Mouse (Mus musculus) liver, embryonic 15.5 days (tissue): Measurements from ENCODE around the gene Fbxo42. TPM values are rescaled to one million over a fixed set of nuclear protein-coding genes. Genes with fewer than 3 reads are reported as not detected.
A peak's percentile ranks its signal among the peaks of the same experiment; 100 is the strongest.

Experiments used
- ATAC-seq: fragments of 200-750 bp; cut with Nextera tagmentation; 2 replicates; pipeline ENCODE4 v1.8.0; 2017; ENCODE audit warnings: moderate number of reproducible peaks, mild to moderate bottlenecking, moderate library complexity; ENCODE audit not compliant: insufficient read depth
- H3K27ac ChIP-seq: fragments of 300-500 bp; sonication (generic); replicated peaks from 2 replicates; pipeline ENCODE4 v1.5.1; 2015; ENCODE audit warnings: mild to moderate bottlenecking, inconsistent platforms
- H3K27me3 ChIP-seq: fragments of 300-500 bp; sonication (generic); 2 replicates; pipeline ENCODE4 v1.6.1; 2015; ENCODE audit warnings: mild to moderate bottlenecking, inconsistent platforms
- H3K36me3 ChIP-seq: fragments of 300-500 bp; sonication (generic); replicated peaks from 2 replicates; pipeline ENCODE4 v1.6.1; 2015; ENCODE audit warnings: moderate library complexity, mild to moderate bottlenecking, inconsistent platforms
- H3K4me1 ChIP-seq: fragments of 300-500 bp; sonication (generic); replicated peaks from 2 replicates; pipeline ENCODE4 v1.6.1; 2015; ENCODE audit warnings: inconsistent platforms
- H3K4me2 ChIP-seq: fragments of 300-500 bp; sonication (generic); 2 replicates; pipeline ENCODE4 v1.6.1; 2015; ENCODE audit warnings: moderate library complexity, mild to moderate bottlenecking, inconsistent platforms
- H3K4me3 ChIP-seq: fragments of 300-500 bp; sonication (generic); replicated peaks from 2 replicates; pipeline ENCODE4 v1.5.1; 2015; ENCODE audit warnings: mild to moderate bottlenecking, inconsistent platforms
- H3K9ac ChIP-seq: fragments of 300-500 bp; sonication (generic); 2 replicates; pipeline ENCODE4 v1.6.1; 2015; ENCODE audit warnings: moderate library complexity, mild to moderate bottlenecking, inconsistent platforms
- H3K9me3 ChIP-seq: fragments of 300-500 bp; sonication (generic); replicated peaks from 2 replicates; pipeline ENCODE4 v1.6.1; 2016; ENCODE audit warnings: inconsistent platforms
- WGBS: fragments of 180-500 bp; shearing (Covaris S2); methylation state at CpG from one replicate; pipeline ENCODE4 v1.1.7; 2015; ENCODE audit warnings: mixed read lengths; ENCODE audit not compliant: insufficient replicate concordance; 5-methylcytosine and 5-hydroxymethylcytosine counted together
- polyA plus RNA-seq: library from polyadenylated mRNA; unstranded; fragments of >200 nt; fragmentation: Nextera tagmentation; extraction: Ambion mirVana; gene quantifications from 2 replicates; pipeline ENCODE4 v1.2.1, GENCODE M21; 2015

Fbxo42 gene
- polyA plus RNA-seq, 1 experiment from 2014 or later: 17.9 TPM

DNA sequence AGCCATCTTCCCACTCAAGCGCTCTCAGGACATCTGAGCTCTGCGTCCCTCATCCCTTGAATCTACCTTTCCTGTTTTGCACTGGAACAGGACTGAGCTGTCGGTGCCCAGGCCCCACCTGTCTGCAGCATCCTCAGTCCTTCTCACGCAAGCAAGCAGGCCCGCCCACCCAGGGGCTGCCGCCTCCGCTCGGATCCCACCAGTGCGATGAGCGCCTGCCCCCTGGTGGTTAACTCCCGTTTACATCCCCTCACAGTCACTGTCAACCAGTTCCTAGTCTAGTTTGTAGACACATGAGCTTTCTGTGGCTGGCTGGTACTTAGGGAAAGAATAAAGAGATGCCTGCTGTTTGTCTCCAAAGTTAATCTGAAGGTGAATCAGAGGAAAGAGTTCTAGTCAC, 27.0 kb upstream of the Fbxo42 start:
- 41% methylated on average over 11 of the region's 11 CpGs for WGBS
- Histone ChIP-seq H3K27me3 (no peaks in the 10 kb centered on the region), H3K9ac (no peak overlapping the region), H3K36me3 (peaks cover 48% of the 10 kb centered on the region), H3K9me3 (no peaks in the 10 kb centered on the region), H3K4me3 (no peak overlapping the region), H3K27ac (no peak overlapping the region), H3K4me2 (no peak overlapping the region), H3K4me1 (peaks cover 46% of the 10 kb centered on the region)
- ATAC-seq: 0 out of 2 replicates have a peak, but pooled peaks have one; percentile 12

DNA sequence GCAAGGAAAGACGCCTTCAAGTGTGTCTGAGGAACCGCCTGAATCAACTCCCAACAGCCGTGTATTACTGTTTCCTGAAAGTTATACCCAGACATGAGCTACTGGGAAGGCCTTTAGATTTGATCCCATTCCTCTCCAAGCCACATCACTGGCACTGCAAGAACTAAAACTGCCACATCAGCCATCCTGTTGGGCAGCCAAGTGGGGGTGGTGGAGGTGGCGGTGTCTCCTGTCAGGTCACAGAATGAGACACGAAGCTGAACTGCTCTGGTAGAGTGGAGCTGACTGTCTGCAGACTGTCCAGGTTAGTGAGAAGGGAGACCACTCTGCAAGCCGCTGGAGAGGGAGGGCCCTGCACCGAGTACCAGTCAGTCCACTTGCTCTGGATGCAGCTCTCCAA, 25.1 kb upstream of the Fbxo42 start:
- Histone ChIP-seq H3K36me3 (peaks cover 28% of the 10 kb centered on the region), H3K4me1 (peaks cover 49% of the 10 kb centered on the region), H3K4me3 (no peak overlapping the region), H3K9ac (no peak overlapping the region), H3K27me3 (no peaks in the 10 kb centered on the region), H3K4me2 (no peak overlapping the region), H3K9me3 (no peaks in the 10 kb centered on the region), H3K27ac (no peak overlapping the region)
- 70% methylated on average over 7 of the region's 7 CpGs for WGBS
- no peak for ATAC-seq

DNA sequence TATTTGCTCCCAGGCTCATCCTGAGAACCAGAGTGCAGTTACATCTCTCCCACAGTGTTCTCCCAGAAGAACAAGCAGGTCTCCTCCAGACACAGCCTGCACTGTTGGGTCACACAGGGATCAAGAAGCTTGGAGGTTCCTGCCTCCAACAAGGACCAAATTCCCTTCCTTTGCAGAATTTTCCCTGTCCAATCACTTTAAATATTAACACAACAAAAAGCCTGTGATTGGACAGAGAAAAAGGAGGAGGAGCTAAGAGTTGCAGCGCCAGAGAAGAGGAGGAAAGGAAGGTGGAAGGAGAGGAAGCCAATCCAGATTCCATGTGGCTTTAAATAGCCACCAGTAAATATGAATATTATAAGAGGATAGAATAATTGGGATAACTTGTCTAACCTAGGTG, 24.6 kb upstream of the Fbxo42 start:
- no peak overlapping the region for H3K4me2 ChIP-seq
- 31% methylated on average over 1 of the region's 1 CpGs for WGBS
- H3K36me3 ChIP-seq: peaks cover 24% of the 10 kb centered on the region
- peaks cover 49% of the 10 kb centered on the region for H3K4me1 ChIP-seq
- no peak overlapping the region for H3K9ac ChIP-seq
- no peak for ATAC-seq
- no peaks in the 10 kb centered on the region for H3K9me3 ChIP-seq
- H3K27ac ChIP-seq: no peak overlapping the region
- no peak overlapping the region for H3K4me3 ChIP-seq
- no peaks in the 10 kb centered on the region for H3K27me3 ChIP-seq

DNA sequence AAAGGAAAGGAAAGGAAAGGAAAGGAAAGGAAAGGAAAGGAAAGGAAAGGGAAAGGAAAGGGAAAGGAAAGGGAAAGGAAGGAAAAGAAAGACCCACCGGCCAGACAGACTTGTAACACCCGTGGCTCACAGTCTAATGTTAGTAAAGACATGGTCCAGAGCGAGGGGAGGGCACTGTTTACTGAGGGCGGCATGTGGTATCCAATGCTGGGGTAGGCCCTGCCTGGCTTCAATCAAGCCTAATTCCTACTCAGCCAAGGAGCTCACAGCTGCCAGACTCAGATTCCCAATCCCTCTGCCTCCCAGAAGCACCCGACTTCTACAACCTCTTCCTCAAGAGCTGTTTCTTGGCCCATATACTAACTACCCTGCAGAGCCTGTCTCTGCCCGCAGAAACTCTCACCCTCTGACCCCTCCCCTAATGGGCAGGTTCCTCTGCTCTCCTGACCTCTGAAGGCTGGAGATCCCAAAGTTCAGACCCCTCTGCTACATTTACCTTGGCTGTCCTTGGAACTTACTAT, 18.5 kb upstream of the Fbxo42 start:
- 63% methylated on average over 6 of the region's 6 CpGs for WGBS
- H3K4me3 ChIP-seq: no peak overlapping the region
- ATAC-seq: no peak
- no peak overlapping the region; the same call in 1 of the 2 replicates for H3K4me2 ChIP-seq
- H3K9me3 ChIP-seq: no peaks in the 10 kb centered on the region
- H3K36me3 ChIP-seq: no peaks in the 10 kb centered on the region; the same call in 1 of the 2 replicates
- no peaks in the 10 kb centered on the region for H3K27me3 ChIP-seq
- peaks cover 41% of the 10 kb centered on the region for H3K4me1 ChIP-seq
- H3K9ac ChIP-seq: no peak overlapping the region
- H3K27ac ChIP-seq: peak overlapping the region; percentile 61; the same call in 1 of the 2 replicates

DNA sequence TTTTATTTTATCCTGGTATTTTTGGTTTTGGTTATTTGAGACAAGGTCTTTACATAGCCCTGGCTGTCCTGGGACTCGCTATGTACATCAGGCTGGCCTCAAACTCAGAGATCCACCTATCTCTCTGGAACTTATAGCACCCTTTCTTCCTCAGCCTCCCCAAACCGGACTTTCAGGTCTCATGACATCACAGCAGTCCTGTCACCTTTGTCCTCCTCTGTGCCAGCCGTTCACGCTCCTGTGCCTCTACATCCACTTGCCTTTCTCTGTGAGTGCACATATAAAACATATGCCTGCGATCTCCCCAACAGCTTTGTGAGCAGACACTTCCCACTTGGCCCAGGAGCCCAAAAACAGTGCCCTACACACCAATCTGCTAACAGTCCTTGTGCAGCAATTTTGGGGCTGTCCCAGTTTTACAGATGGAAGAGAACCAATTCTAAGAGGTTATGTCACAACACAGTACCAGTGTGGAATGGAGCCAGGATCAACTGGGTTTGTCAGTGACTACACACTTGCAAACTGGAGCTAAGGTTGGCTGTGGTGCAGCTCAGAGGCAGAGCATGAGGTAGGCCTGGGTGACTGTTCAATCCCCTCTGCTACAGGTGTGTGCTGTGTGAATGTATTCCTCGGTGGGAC, 16.9 kb upstream of the Fbxo42 start:
- Histone ChIP-seq H3K4me1 (peaks cover 49% of the 10 kb centered on the region), H3K36me3 (no peaks in the 10 kb centered on the region; the same call in 1 of the 2 replicates), H3K9me3 (no peaks in the 10 kb centered on the region), H3K4me3 (no peak overlapping the region), H3K27ac (peak overlapping the region; percentile 78), H3K9ac (no peak overlapping the region), H3K27me3 (no peaks in the 10 kb centered on the region), H3K4me2 (peak overlapping the region; percentile 27)
- WGBS: 77% methylated on average over 6 of the region's 6 CpGs
- ATAC-seq: peak; percentile 29; the same call in 1 of the 2 replicates

DNA sequence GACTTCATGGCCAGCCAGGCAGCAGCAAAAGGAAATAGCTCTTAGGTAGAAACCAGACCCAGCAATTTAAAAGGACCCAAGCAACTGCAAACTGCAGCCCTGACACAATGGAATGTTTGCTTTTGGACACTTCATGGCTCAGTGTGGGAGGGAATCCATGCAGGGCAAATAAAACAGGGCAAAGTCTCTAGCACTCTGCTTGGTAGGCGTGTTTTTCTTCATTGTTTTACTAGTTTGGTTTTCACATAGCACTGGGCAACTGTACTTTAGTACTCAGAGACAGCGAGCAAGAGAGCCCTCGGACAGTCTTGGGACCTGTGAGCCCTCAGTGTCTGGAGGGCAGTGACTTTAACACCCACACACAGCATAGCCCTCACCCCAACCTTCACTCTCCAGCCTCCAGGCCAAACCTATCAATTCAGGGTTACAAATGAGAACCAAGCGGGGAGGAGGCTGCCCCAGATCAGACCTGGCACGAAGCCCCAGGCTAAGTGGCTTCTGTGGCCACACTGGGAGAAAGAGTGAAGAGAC, 16.1 kb upstream of the Fbxo42 start:
- H3K4me1 ChIP-seq: peaks cover 54% of the 10 kb centered on the region
- H3K9ac ChIP-seq: no peak overlapping the region
- no peak overlapping the region for H3K4me3 ChIP-seq
- H3K27ac ChIP-seq: peak overlapping the region; percentile 78
- H3K4me2 ChIP-seq: peak overlapping the region; percentile 30
- peaks cover 2% of the 10 kb centered on the region; the same call in 1 of the 2 replicates for H3K36me3 ChIP-seq
- H3K9me3 ChIP-seq: no peaks in the 10 kb centered on the region
- H3K27me3 ChIP-seq: no peaks in the 10 kb centered on the region
- ATAC-seq: peak; percentile 72
- 74% methylated on average over 5 of the region's 5 CpGs for WGBS

DNA sequence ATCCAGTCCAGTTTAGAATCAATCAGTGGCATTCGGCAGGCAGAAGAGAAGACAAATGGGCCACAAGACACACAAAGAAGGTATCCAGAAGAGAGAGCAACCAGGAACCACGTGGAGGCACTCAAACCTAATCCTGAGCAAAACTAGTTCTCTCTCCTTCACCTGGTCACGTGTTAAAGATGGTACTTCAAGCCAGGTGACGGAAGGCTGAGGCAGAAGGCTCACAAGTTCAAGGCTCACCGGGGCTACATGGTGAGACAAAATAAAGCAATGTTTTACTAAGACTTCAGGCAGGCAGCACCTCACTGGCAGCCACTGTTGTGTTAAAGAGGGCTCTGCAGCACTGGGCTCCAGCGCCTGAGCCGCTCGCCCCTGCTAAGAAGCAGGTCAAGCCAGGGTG, 15.5 kb upstream of the Fbxo42 start:
- peak overlapping the region; percentile 73 for H3K27ac ChIP-seq
- peaks cover 60% of the 10 kb centered on the region for H3K4me1 ChIP-seq
- no peaks in the 10 kb centered on the region for H3K27me3 ChIP-seq
- no peak overlapping the region for H3K9ac ChIP-seq
- 0 out of 2 replicates have a peak, but pooled peaks cover 2% of the 10 kb centered on the region for H3K36me3 ChIP-seq
- no peak for ATAC-seq
- no peak overlapping the region for H3K4me3 ChIP-seq
- peak overlapping the region; percentile 30 for H3K4me2 ChIP-seq
- no peaks in the 10 kb centered on the region for H3K9me3 ChIP-seq
- WGBS: 74% methylated on average over 8 of the region's 8 CpGs

DNA sequence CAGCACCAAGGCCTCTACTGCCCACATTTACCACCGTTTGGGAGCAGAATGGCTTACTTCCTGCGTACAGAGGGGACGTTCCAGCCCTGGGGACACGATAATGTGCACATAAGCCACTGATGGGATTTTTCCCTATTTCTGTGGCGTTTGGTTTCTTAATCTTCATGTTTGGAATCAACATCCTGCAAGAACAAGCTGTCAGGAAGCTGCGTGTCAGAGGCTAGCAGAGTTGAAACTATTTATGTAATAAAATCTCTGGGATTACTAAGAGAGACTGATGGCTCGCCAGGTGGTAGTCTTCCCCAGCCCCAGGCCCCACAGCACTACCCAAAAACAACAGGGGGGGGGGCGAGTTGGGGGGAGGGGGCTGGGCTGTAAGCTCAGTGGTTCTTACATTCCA, 14.5 kb upstream of the Fbxo42 start:
- H3K4me3 ChIP-seq: no peak overlapping the region
- H3K27ac ChIP-seq: peak overlapping the region; percentile 73
- no peak for ATAC-seq
- WGBS: 63% methylated on average over 8 of the region's 8 CpGs
- no peaks in the 10 kb centered on the region for H3K27me3 ChIP-seq
- H3K9ac ChIP-seq: no peak overlapping the region
- H3K4me2 ChIP-seq: peak overlapping the region; percentile 30
- H3K4me1 ChIP-seq: peaks cover 70% of the 10 kb centered on the region
- no peaks in the 10 kb centered on the region for H3K9me3 ChIP-seq
- 0 out of 2 replicates have a peak, but pooled peaks cover 2% of the 10 kb centered on the region for H3K36me3 ChIP-seq

DNA sequence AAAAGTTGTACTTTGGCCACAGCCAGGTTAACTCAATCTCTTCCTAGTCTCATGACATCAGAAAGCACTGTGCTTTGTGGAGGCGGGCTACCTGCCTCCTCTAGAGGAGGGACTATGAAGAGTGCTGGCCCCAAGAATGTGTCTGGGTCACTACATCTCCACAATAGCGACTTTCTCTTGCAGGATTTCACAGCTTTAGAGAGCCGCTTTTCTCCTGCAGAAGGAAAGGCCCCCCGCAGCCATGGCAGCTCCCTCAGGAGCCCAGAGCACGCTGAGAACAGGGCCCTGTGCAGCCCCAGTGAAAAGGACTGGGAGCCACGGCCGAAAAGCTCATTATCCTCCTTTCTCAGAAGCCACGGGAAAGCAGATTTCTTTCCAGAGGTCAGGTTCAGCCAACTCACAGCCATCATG, 13.7 kb upstream of the Fbxo42 start:
- Histone ChIP-seq H3K4me3 (peak overlapping the region; percentile 27), H3K9ac (no peak overlapping the region), H3K27ac (peak overlapping the region; percentile 67), H3K27me3 (no peaks in the 10 kb centered on the region), H3K36me3 (0 out of 2 replicates have a peak, but pooled peaks cover 2% of the 10 kb centered on the region), H3K4me1 (peaks cover 78% of the 10 kb centered on the region), H3K9me3 (no peaks in the 10 kb centered on the region), H3K4me2 (peak overlapping the region; percentile 38)
- WGBS: 68% methylated on average over 8 of the region's 8 CpGs
- no peak for ATAC-seq

DNA sequence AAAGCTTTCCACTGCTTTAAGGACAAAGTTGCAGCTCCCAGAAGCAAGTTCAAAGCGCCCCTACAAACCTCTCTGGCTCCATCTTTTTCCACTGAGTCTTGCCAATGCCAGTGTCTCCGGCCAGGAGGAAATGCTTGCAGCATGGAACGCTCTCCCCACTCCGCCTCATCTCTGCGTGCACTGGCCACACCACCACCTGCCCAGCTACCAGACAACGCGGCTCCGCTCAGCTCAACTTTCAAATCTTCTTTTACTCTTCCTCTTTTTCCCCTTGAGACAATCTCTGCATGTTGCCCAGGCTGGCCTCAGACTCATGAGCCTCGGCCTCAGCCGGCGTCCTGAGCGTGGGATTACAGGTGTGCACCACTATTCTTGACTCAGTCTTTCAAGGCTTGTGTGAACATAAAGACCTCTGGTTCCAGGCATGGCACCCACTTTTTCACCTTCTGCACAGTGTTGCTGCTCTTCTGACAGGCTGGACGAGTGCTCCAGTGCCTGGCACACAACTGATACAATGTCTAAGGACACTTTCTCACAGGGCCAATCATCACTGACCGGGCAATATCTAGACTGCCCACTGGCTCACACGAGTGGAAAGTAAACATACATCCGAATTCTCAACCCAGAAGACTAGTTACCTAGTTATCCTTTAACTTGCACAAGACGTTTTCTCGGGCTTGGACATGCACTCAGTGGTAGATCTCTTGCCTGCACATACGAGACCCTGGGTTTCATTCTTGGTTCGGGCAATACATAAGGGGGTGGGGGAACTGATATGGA, 12.8 kb upstream of the Fbxo42 start:
- Histone ChIP-seq H3K36me3 (0 out of 2 replicates have a peak, but pooled peaks cover 2% of the 10 kb centered on the region), H3K27me3 (no peaks in the 10 kb centered on the region), H3K4me3 (peak overlapping the region; percentile 27), H3K4me2 (peak overlapping the region; percentile 38), H3K4me1 (peaks cover 72% of the 10 kb centered on the region), H3K9ac (no peak overlapping the region; the same call in 1 of the 2 replicates), H3K27ac (peak overlapping the region; percentile 67; the same call in 1 of the 2 replicates), H3K9me3 (no peaks in the 10 kb centered on the region)
- no peak for ATAC-seq
- 66% methylated on average over 20 of the region's 20 CpGs for WGBS

DNA sequence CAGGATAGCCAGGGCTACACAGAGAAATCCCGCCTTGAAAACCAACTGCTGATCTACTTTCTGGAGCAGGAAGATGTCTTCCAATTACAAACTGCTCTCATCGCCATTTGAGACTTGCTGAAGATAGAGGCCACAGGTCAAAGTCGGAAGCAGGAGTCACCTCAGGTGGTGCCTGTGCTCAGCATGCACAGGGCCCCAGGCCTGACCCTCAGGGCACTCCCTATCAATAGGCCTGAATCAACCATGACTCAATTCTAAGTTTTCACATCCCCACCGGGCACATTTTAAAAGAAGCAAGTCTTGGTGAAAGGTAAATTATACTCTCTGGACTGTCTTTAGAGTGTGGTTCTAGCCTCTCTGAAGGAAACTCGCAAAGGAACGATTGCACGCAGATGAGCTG, 11.6 kb upstream of the Fbxo42 start:
- H3K27me3 ChIP-seq: no peaks in the 10 kb centered on the region
- no peaks in the 10 kb centered on the region for H3K9me3 ChIP-seq
- H3K4me2 ChIP-seq: no peak overlapping the region
- no peak overlapping the region for H3K9ac ChIP-seq
- ATAC-seq: no peak
- 0 out of 2 replicates have a peak, but pooled peaks cover 2% of the 10 kb centered on the region for H3K36me3 ChIP-seq
- no peak overlapping the region for H3K4me3 ChIP-seq
- peaks cover 68% of the 10 kb centered on the region for H3K4me1 ChIP-seq
- WGBS: 79% methylated on average over 7 of the region's 7 CpGs
- H3K27ac ChIP-seq: no peak overlapping the region
